Mouse (Mus musculus) ES-E14 (cell line): ENCODE data around the gene Nup54.

ENCODE experiments used
- CHD2 ChIP-seq: IDR thresholded peaks from 2 replicates; pipeline ENCODE4 v1.6.1; 2014; ENCODE audit warnings: mild to moderate bottlenecking, low read depth, low read length, inconsistent platforms
- ZNF384 ChIP-seq: IDR thresholded peaks from 2 replicates; pipeline ENCODE4 v1.6.1; 2012; ENCODE audit warnings: low read depth, low read length, inconsistent platforms

- TF ChIP-seq ZNF384 (no peak), CHD2 (no peak)
Observed at GRCm38 (mm10) chr5:92402816-92403215, 32.2 kb downstream of the Nup54 start.
